Mouse (Mus musculus) heart, adult 2 months (tissue): ENCODE measurements around the gene Egfr. TPM values are rescaled to one million over a fixed set of nuclear protein-coding genes. Genes with fewer than 3 reads are reported as not detected.

Experiments
- DNase-seq, 2 experiments: peaks; one replicate each; pipeline ENCODE4 v3.0.0; 2021
- H3K27ac ChIP-seq: fragments of 200-600 bp; 2 replicates; pipeline ENCODE4 v1.8.1; 2022
- H3K27me3 ChIP-seq: fragments of 200-500 bp; 2 replicates; pipeline ENCODE4 v1.6.1; 2012; ENCODE audit warnings: mild to moderate bottlenecking, low read length, inconsistent platforms, mixed read lengths; ENCODE audit not compliant: control insufficient read depth, insufficient read depth
- H3K36me3 ChIP-seq: fragments of 200-500 bp; 2 replicates; pipeline ENCODE4 v1.6.1; 2012; ENCODE audit warnings: low read length, inconsistent platforms; ENCODE audit not compliant: control insufficient read depth, insufficient read depth
- H3K4me1 ChIP-seq: fragments of 200-500 bp; 2 replicates; pipeline ENCODE4 v1.6.1; 2011; ENCODE audit warnings: low read length; ENCODE audit not compliant: control insufficient read depth, insufficient read depth
- H3K4me3 ChIP-seq: fragments of 200-600 bp; 2 replicates; pipeline ENCODE4 v1.8.1; 2022
- H3K79me2 ChIP-seq: fragments of 200-500 bp; replicated peaks from 2 replicates; pipeline ENCODE4 v1.6.1; 2012; ENCODE audit warnings: mild to moderate bottlenecking, inconsistent platforms, low read length, moderate library complexity, mixed read lengths; ENCODE audit not compliant: control insufficient read depth, insufficient read depth
- H3K9ac ChIP-seq: fragments of 200-500 bp; 2 replicates; pipeline ENCODE4 v1.6.1; 2012; ENCODE audit warnings: low read depth, mild to moderate bottlenecking, control low read depth, inconsistent platforms, low read length, mixed read lengths
- CTCF ChIP-seq: fragments of 200-600 bp; IDR thresholded peaks from 2 replicates; pipeline ENCODE4 v1.8.1; 2022; ENCODE audit warnings: antibody characterized with exemption, mild to moderate bottlenecking, moderate library complexity
- EP300 ChIP-seq: fragments of 200-500 bp; IDR thresholded peaks from 2 replicates; pipeline ENCODE4 v1.6.1; 2011; ENCODE audit warnings: low read depth, low read length, control low read depth; ENCODE audit not compliant: insufficient read depth
- POLR2A ChIP-seq: fragments of 200-500 bp; IDR thresholded peaks from 2 replicates; pipeline ENCODE4 v1.6.1; 2011; ENCODE audit warnings: mild to moderate bottlenecking, low read depth, low read length, control low read depth; ENCODE audit not compliant: insufficient read depth
- WGBS: fragments of 180-500 bp; shearing (Covaris S2); methylation state at CpG from one replicate; pipeline ENCODE4 v1.1.7; 2018; 5-methylcytosine and 5-hydroxymethylcytosine counted together
- intact Hi-C: fragments of 180-260 bp; cut with DNase I; formaldehyde crosslinking; loops from one replicate; pipeline ENCODE4 v1.15.1; 2025
- polyA plus RNA-seq: library from polyadenylated mRNA; depleted of rRNA; stranded (reverse); fragments of >200 nt; gene quantifications from 2 replicates; pipeline ENCODE4 v1.2.3, GENCODE M21; 2012
- total RNA-seq, 2 experiments: library from RNA; stranded (reverse); gene quantifications; 2 replicates each; pipeline ENCODE4 v1.2.3; 2021

Egfr gene
- total and polyA plus RNA-seq, 3 experiments = 4.4 to 10.5 (median 4.9) TPM

DNA sequence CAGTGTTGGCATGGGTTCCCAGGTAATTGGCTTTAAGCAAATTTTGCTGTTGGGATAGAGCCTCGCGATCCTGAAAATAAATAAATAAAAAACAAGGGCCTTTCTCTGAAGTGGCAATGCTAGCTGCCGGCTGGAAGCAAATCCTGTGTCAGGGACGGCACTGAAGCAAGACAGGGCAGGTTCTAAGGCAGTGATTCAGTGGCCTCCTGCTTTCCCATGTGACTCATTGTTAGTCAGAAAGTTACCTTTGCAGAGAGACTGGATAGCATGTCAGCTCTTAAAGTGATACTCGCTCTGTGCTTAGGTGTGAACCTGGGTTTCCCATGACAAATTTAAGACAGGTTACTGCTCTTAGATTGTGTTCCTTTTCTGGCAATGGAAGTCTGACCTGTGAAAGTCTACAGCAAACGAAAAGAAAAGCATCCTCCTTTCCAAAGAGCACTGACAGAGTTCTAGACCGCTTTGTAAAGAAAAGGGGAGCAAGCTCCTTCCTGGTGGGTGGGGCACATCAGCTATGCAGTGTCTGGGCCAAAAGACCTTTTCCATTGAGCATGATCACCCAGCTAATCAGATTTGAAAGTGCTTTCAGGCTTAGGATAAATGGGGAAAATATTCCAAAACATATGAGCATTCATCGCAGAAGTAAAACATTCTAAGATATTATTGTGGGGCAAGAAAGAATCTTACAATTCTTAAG, 78.7 kb downstream of the Egfr start:
- 68% methylated on average over 8 of the region's 8 CpGs for WGBS
- Histone ChIP-seq H3K27me3 (no peaks in the 10 kb centered on the region), H3K4me1 (0 out of 2 replicates have a peak, but pooled peaks cover 1% of the 10 kb centered on the region), H3K9ac (no peak overlapping the region), H3K79me2 (no peaks in the 10 kb centered on the region), H3K27ac (no peak overlapping the region), H3K36me3 (no peaks in the 10 kb centered on the region), H3K4me3 (no peak overlapping the region)
- TF ChIP-seq POLR2A (no peak), CTCF (no peak), EP300 (no peak)
- intact Hi-C loops = no loop called here
- no peak for DNase-seq

DNA sequence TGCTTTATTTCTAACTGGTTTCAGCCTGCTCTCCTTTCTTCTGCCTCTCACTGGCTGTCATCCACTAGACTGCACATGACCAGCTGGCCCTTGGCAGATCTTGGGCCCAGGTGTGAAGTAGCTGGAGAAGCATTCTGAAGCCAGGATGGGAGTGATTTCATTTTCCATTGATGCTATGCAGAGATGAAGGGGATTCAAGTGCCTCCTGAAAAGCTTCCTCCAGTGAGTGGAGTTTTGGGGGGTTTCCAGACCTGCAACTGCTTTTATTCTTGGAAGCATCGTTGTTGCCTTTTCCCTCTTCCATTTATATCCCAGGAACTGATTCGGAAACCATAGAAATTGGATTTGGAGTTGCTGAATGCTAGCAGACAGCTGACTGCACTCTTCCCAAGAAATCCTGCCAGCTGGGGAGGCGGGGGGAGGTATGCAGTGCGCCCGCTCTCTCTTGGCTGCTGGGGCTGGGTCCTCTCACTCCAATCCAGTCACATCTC, 80.0 kb downstream of the Egfr start:
- H3K36me3 ChIP-seq = no peaks in the 10 kb centered on the region
- H3K4me1 ChIP-seq = 0 out of 2 replicates have a peak, but pooled peaks cover 1% of the 10 kb centered on the region
- no peak overlapping the region for H3K9ac ChIP-seq
- no peak overlapping the region for H3K4me3 ChIP-seq
- no peak overlapping the region for H3K27ac ChIP-seq
- intact Hi-C loops = no loop called here
- no peak for TF ChIP-seq POLR2A
- no peak for TF ChIP-seq CTCF
- no peak for TF ChIP-seq EP300
- no peaks in the 10 kb centered on the region for H3K27me3 ChIP-seq
- DNase-seq = peak; percentile 39 to 45
- no peaks in the 10 kb centered on the region for H3K79me2 ChIP-seq
- 72% methylated on average over 5 of the region's 5 CpGs for WGBS

DNA sequence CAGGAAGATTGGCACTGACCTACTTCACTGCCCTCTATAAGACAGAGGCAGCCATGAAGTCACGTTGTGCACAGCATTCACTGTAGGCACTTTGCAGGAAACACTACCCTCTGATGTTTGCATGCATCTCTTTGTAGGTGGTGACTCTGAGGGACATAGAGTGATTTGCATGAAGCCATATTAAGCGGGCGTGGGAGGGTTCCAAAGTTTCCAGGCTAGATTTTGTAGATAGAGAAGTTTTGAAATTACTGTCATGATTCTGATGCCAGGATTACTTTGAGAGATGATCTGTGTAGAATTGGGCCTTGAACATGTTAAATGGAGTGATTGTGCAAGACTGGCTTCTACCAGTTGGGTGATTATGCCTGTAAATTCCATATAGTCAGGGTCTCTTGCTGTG, 86.8 kb downstream of the Egfr start:
- no peak for DNase-seq

DNA sequence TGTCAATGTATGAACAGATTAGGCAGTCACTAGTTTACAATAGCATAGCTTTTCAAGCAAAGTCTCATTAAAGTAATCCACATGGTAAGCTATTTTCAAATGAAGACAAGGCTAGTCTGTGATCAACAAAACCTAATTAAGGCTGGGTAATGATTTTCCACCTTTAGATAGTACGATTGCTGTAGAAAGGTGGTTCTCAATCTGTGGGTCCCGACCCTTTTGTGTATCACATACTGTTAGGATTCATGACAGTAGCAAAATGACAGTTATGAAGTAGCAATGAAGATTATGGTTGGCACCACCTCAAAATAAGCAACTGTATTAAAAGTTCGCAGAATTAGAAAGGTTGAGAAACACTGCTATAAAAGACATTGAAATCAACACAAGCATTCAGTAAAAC, 90.9 kb downstream of the Egfr start:
- Histone ChIP-seq H3K4me1 (peaks cover 2% of the 10 kb centered on the region), H3K36me3 (no peaks in the 10 kb centered on the region), H3K4me3 (no peak overlapping the region), H3K27ac (no peak overlapping the region), H3K79me2 (no peaks in the 10 kb centered on the region), H3K9ac (no peak overlapping the region), H3K27me3 (no peaks in the 10 kb centered on the region)
- TF ChIP-seq CTCF (no peak), POLR2A (no peak), EP300 (no peak)
- DNase-seq = no peak
- intact Hi-C loops = no loop called here
- WGBS = 86% methylated on average over 3 of the region's 3 CpGs

More for the DNA sequence above, 86.8 kb downstream of the Egfr start:
- WGBS = 76% methylated on average over 3 of the region's 3 CpGs
- Histone ChIP-seq H3K27ac (no peak overlapping the region), H3K9ac (no peak overlapping the region), H3K36me3 (no peaks in the 10 kb centered on the region), H3K79me2 (no peaks in the 10 kb centered on the region), H3K27me3 (no peaks in the 10 kb centered on the region), H3K4me3 (no peak overlapping the region), H3K4me1 (no peaks in the 10 kb centered on the region; the same call in 1 of the 2 replicates)
- intact Hi-C loops = no loop called here
- no peak for TF ChIP-seq EP300
- TF ChIP-seq CTCF = no peak
- TF ChIP-seq POLR2A = no peak

DNA sequence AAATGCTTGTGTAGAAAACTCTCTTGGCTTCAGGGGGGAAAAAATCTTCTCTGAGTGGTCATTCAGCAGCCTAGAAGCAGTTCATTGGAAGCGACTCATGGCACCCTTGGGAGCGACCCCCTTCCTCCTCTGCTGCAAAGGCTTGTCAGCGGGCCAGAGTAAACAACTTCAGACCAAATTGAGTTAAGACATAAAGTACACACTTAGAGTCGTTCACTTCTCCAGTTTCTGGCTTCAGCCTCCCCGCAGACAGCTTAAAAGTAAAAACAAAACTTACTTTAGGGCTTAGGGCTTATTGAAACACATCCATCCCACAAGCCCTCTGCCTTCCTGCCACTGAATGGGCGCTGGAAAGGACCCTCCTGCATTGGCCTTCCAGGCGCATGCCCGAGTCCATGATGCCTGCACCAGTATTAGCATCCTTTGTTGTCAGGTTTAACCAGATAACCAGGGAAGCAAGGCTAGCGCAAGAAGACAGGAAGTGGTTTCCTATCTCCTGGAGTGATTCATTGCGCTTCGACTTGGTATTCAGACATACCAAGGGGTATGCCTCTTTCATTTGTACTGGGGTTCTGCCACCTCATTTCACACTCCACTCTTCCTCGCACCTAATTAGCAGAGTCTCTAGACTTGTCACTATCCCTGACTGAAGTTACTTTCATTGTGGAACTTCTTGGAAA, 92.0 kb downstream of the Egfr start:
- no peaks in the 10 kb centered on the region for H3K36me3 ChIP-seq
- TF ChIP-seq CTCF = no peak
- no peak for TF ChIP-seq EP300
- H3K4me3 ChIP-seq = no peak overlapping the region
- no peaks in the 10 kb centered on the region for H3K27me3 ChIP-seq
- peaks cover 4% of the 10 kb centered on the region for H3K4me1 ChIP-seq
- H3K9ac ChIP-seq = peak overlapping the region; percentile 54
- H3K27ac ChIP-seq = peak overlapping the region; percentile 36; the same call in 1 of the 2 replicates
- intact Hi-C loops = no loop called here
- no peaks in the 10 kb centered on the region for H3K79me2 ChIP-seq
- 32% methylated on average over 12 of the region's 12 CpGs for WGBS
- DNase-seq = peak; percentile 37 to 54

DNA sequence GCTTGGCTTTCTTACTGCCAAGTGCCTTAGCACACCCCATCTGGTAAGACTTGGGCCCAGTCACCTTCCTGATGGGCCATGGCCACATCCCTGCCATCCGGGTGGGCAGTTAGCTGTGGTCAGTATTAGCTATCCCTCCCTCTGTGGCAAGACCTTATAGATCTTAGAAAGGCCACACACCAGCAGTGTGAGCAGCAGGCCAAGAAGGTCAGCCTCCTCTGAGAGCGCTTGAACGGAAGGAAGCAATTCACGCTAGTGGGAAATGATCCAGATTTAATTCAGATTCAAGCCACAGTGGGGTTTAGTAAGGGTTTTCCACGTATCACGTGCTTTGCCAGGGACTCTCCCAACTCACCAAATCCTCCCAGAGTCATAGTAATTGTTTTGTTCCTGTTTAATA, 96.9 kb downstream of the Egfr start:
- Histone ChIP-seq H3K79me2 (no peaks in the 10 kb centered on the region), H3K4me3 (no peak overlapping the region), H3K9ac (no peak overlapping the region), H3K4me1 (peaks cover 4% of the 10 kb centered on the region), H3K36me3 (no peaks in the 10 kb centered on the region), H3K27me3 (no peaks in the 10 kb centered on the region), H3K27ac (peak overlapping the region; percentile 54)
- peak; percentile 56 to 63 for DNase-seq
- TF ChIP-seq EP300 (no peak), CTCF (no peak), POLR2A (no peak)
- 51% methylated on average over 6 of the region's 6 CpGs for WGBS
- intact Hi-C loops = no loop called here
